Mouse (Mus musculus): Measurements from ENCODE around the gene Parva. TPM values are rescaled to one million over a fixed set of nuclear protein-coding genes. Genes with fewer than 3 reads are reported as not detected.

The Parva gene
- polyA plus RNA-seq, 1 experiment from 2014 or later: 107 TPM

DNA sequence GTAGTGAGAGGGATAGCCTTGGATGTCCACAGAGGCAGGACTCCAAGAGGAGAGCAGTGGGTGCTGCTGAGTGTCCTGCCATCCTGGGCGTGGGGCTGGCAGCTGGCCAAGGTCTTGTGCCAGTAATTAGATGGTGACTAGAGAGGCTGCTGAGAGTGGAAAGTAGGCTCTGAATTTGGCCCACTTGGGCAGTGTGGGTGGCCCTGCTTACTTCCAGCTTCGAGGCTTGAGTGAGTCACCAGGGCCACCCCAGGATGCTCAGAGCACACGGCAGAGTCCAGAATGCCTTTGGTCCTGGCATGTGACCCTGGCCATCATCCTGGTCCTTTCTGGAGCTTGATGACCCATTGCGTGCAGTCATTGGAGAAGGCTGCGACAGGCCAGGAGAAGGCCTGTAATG, 31.1 kb downstream of the Parva start:
- H3K4me1 ChIP-seq: peaks cover 72% of the 10 kb centered on the region
- 42% methylated on average over 5 of the region's 5 CpGs for WGBS
- H3K27ac ChIP-seq: peak overlapping the region; percentile 5; the same call in 1 of the 2 replicates
- H3K36me3 ChIP-seq: no peaks in the 10 kb centered on the region
- H3K27me3 ChIP-seq: no peaks in the 10 kb centered on the region
- no peaks in the 10 kb centered on the region for H3K9me3 ChIP-seq (replicated peaks)
- H3K4me3 ChIP-seq (replicated peaks): no peak overlapping the region
- no peak overlapping the region for H3K4me2 ChIP-seq
- no peak; the same call in 1 of the 2 replicates for ATAC-seq (replicated peaks; ENCODE audit: low FRiP score)
- H3K9ac ChIP-seq: no peak overlapping the region

- Histone ChIP-seq H3K27me3 (no peaks in the 10 kb centered on the region), H3K4me3 (replicated peaks) (no peak overlapping the region), H3K4me2 (0 out of 2 replicates have a peak overlapping the region, but pooled peaks have one; percentile 15), H3K9ac (no peak overlapping the region), H3K9me3 (replicated peaks) (no peaks in the 10 kb centered on the region), H3K36me3 (no peaks in the 10 kb centered on the region), H3K4me1 (peaks cover 65% of the 10 kb centered on the region), H3K27ac (peak overlapping the region; percentile 90)
- ATAC-seq (replicated peaks; ENCODE audit: low FRiP score): peak; percentile 55; the same call in 1 of the 2 replicates
- 2% methylated on average over 2 of the region's 2 CpGs for WGBS
Observed at GRCm38 (mm10) chr7:112463074-112463473, 35.8 kb downstream of the Parva start.

DNA sequence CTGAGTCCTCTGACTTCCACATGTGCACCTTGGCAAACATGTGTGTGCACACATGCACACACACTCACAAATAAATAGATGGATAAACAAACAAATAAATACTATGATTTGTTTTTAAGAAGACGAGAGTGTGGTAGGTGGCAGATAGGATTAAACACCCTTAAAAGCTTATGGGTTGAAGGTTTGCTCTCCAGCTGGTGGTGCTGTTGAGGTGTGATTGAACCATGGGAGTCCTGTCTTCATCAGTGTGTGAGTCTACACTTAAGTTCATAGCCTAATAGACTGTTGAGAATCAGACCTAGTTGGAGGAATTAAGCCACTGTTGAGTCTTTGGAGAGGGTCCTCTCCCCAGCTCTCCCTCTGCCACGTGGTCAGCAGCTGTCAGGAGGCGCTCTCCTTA, 38.6 kb downstream of the Parva start:
- WGBS: 73% methylated on average over 3 of the region's 3 CpGs
- Histone ChIP-seq H3K27me3 (no peaks in the 10 kb centered on the region), H3K9ac (no peak overlapping the region), H3K4me2 (no peak overlapping the region), H3K36me3 (no peaks in the 10 kb centered on the region), H3K9me3 (replicated peaks) (no peaks in the 10 kb centered on the region), H3K4me3 (replicated peaks) (no peak overlapping the region), H3K27ac (peak overlapping the region; percentile 90; the same call in 1 of the 2 replicates), H3K4me1 (peaks cover 63% of the 10 kb centered on the region)
- no peak for ATAC-seq (replicated peaks; ENCODE audit: low FRiP score)

DNA sequence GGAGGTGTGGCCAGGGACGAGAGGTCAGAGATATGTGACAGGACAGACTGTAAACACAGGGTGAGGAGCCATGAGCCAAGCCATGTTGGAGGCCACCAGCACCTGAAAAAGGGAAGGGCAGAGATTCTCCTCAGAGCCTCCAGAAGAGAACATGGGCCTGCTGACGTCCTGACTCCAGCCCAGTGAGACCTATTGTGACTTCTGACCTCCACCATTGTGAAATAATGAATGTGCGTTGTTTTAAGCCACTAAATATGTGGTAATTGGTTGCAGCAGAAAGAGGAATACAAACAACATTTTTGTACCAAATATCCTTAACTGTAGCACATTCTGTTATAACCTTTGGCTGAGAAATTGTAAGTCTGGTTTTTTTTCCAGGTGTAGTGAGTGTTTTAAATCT, 39.5 kb downstream of the Parva start:
- no peak overlapping the region for H3K4me3 ChIP-seq (replicated peaks)
- no peaks in the 10 kb centered on the region for H3K36me3 ChIP-seq
- peak overlapping the region; percentile 90 for H3K27ac ChIP-seq
- WGBS: 61% methylated on average over 3 of the region's 3 CpGs
- ATAC-seq (replicated peaks; ENCODE audit: low FRiP score): no peak
- peaks cover 65% of the 10 kb centered on the region for H3K4me1 ChIP-seq
- H3K9me3 ChIP-seq (replicated peaks): no peaks in the 10 kb centered on the region
- H3K4me2 ChIP-seq: no peak overlapping the region
- no peak overlapping the region for H3K9ac ChIP-seq
- no peaks in the 10 kb centered on the region for H3K27me3 ChIP-seq

DNA sequence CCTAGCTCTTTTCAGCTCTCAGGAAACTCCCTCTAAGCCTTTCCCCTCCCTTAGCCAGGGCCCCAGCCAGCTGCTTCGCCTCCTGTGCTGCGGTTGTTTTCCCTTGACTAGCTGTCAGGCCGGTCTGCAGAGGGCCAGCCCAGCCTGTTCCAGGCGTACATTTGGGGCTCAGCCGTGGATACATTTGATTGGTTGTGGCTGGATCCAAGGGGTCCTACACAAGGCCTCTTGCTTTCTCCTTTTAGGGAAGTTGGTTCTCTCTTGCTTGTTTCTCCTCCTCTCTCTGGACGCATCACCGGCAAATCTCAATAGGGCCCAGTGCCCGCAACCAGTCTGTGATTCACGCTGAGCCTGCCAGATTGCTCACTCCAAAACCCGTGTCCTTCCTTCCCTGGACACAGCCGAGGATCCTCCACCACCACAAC, 40.4 kb downstream of the Parva start:
- Histone ChIP-seq H3K4me2 (no peak overlapping the region), H3K4me1 (peaks cover 62% of the 10 kb centered on the region), H3K9ac (no peak overlapping the region), H3K4me3 (replicated peaks) (no peak overlapping the region), H3K27me3 (no peaks in the 10 kb centered on the region), H3K36me3 (no peaks in the 10 kb centered on the region), H3K9me3 (replicated peaks) (no peaks in the 10 kb centered on the region), H3K27ac (peak overlapping the region; percentile 90)
- 17% methylated on average over 11 of the region's 11 CpGs for WGBS
- ATAC-seq (replicated peaks; ENCODE audit: low FRiP score): peak; percentile 93

- H3K27ac ChIP-seq: no peak overlapping the region
- ATAC-seq (replicated peaks; ENCODE audit: low FRiP score): no peak
- H3K4me2 ChIP-seq: no peak overlapping the region
- H3K9me3 ChIP-seq (replicated peaks): no peaks in the 10 kb centered on the region
- no peak overlapping the region for H3K4me3 ChIP-seq (replicated peaks)
- no peaks in the 10 kb centered on the region for H3K36me3 ChIP-seq
- WGBS: 42% methylated on average over 5 of the region's 5 CpGs
- no peaks in the 10 kb centered on the region for H3K27me3 ChIP-seq
- no peak overlapping the region for H3K9ac ChIP-seq
- peaks cover 59% of the 10 kb centered on the region for H3K4me1 ChIP-seq
Observed at GRCm38 (mm10) chr7:112469817-112470216, 42.5 kb downstream of the Parva start.

DNA sequence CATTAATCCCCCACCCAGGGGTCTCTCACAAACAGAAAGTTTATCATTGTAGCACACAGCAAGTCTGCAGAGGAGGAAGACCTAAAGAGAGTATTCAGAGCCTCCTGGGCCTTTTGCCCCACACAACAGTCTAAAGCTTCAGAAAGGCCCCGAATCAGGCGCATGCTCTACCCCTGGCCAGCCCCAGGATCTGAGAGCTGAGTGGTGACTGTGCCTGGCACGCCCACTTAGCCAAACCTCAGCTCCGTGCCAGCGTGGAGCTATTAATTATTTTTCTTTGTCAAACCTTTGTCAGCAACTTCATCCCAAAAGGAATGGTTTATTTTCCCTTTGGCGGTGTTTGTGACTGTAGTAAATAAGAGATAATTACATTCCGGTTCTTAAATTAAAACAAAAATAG, 44.0 kb downstream of the Parva start:
- 77% methylated on average over 7 of the region's 7 CpGs for WGBS
- H3K36me3 ChIP-seq: no peaks in the 10 kb centered on the region
- peaks cover 59% of the 10 kb centered on the region for H3K4me1 ChIP-seq
- H3K4me2 ChIP-seq: no peak overlapping the region
- H3K27ac ChIP-seq: no peak overlapping the region
- H3K27me3 ChIP-seq: no peaks in the 10 kb centered on the region
- H3K9ac ChIP-seq: no peak overlapping the region
- no peak overlapping the region for H3K4me3 ChIP-seq (replicated peaks)
- H3K9me3 ChIP-seq (replicated peaks): no peaks in the 10 kb centered on the region
- no peak for ATAC-seq (replicated peaks; ENCODE audit: low FRiP score)

DNA sequence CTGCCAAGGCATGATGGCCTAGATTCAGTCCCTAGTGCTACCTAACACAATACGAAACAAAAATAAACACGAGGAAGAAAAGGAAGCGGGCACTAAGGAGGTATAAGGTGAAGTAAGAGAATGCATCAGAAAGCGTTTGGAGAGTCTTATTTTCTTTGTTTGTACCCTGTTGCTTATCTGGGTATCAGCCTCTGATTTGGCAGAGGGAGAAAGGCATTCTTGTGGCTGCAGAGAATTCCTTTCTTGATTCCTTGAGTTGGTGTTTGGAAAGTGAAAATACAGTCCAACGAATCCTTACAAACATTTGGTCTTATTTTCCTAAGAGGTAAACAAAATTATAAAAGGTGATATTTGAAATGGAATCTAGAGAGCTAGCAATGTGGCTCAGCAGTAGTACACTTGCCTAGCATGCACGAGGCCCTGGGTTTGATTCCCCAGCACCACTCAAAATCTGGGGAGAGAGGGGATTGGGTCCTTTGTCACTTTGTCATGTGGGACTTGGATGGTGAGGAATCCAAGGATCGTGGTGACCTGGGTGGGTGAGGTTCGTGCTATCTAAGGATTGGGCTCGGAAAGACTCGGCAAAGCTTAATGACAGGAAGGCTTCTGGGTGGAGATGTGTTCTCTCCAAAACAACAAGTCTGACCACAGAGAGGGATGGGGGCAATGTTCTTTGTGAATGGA, 44.9 kb downstream of the Parva start:
- WGBS: 70% methylated on average over 10 of the region's 10 CpGs
- Histone ChIP-seq H3K4me2 (no peak overlapping the region), H3K9me3 (replicated peaks) (no peaks in the 10 kb centered on the region), H3K27ac (peak overlapping the region; percentile 1; the same call in 1 of the 2 replicates), H3K27me3 (no peaks in the 10 kb centered on the region), H3K9ac (no peak overlapping the region), H3K4me3 (replicated peaks) (no peak overlapping the region), H3K36me3 (no peaks in the 10 kb centered on the region), H3K4me1 (peaks cover 51% of the 10 kb centered on the region)
- no peak for ATAC-seq (replicated peaks; ENCODE audit: low FRiP score)

GRCm38 (mm10) chr7:112472708-112473281, 45.5 kb downstream of the Parva start:
- peak overlapping the region; percentile 1; the same call in 1 of the 2 replicates for H3K27ac ChIP-seq
- no peaks in the 10 kb centered on the region for H3K27me3 ChIP-seq

DNA sequence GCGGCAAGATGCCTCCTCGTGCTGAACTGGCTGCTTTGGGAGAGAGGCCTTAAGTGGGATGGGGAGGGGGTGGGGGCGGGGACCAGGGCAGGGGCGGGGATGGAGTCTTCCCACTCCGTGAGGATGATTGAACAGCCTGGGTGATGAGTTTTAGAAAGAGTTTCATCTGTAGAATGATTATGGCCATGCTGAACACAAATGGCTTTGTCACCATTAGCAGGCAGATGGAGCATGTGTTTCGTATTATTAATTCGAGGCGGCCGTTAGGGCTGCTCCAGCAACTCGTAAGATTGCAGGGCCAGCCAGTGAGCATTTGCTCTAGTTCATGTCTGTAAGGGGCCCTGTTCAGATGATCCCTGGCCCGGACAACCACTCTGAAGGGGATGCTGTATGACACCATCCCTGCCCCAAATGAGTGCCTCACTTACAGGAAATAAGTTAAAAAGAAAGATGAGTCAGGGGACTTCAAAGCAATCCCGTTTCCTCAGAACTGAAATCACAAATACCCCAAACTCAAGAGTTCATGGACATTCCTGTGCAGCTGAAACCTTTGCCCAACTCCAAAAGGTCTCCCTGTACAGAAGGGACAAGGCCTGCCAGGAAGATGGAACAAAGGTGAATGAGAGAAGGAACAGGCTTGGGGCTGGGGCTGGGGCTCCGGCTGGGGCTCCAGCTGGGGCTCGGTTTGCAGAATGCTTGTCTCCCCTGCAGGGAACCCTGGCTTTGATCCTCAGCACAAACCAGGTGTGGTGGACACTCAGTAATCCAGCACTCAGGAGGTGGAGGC, 46.5 kb downstream of the Parva start:
- WGBS: 22% methylated on average over 14 of the region's 14 CpGs
- Histone ChIP-seq H3K9ac (no peak overlapping the region), H3K27ac (peak overlapping the region; percentile 73), H3K36me3 (no peaks in the 10 kb centered on the region), H3K4me2 (no peak overlapping the region), H3K27me3 (no peaks in the 10 kb centered on the region), H3K9me3 (replicated peaks) (no peaks in the 10 kb centered on the region), H3K4me1 (peaks cover 46% of the 10 kb centered on the region), H3K4me3 (replicated peaks) (no peak overlapping the region)
- peak; percentile 48; the same call in 1 of the 2 replicates for ATAC-seq (replicated peaks; ENCODE audit: low FRiP score)

More at GRCm38 (mm10) chr7:112472708-112473281, 45.5 kb downstream of the Parva start:
- 57% methylated on average over 9 of the region's 9 CpGs for WGBS
- Histone ChIP-seq H3K9ac (no peak overlapping the region), H3K4me3 (replicated peaks) (no peak overlapping the region), H3K4me2 (no peak overlapping the region), H3K36me3 (no peaks in the 10 kb centered on the region), H3K9me3 (replicated peaks) (no peaks in the 10 kb centered on the region), H3K4me1 (peaks cover 45% of the 10 kb centered on the region)
- 0 out of 2 replicates have a peak, but pooled peaks have one; percentile 35 for ATAC-seq (replicated peaks; ENCODE audit: low FRiP score)

- H3K27me3 ChIP-seq: no peaks in the 10 kb centered on the region
- H3K9ac ChIP-seq: no peak overlapping the region
- WGBS: 37% methylated on average over 6 of the region's 6 CpGs
- H3K9me3 ChIP-seq (replicated peaks): no peaks in the 10 kb centered on the region
- no peaks in the 10 kb centered on the region for H3K36me3 ChIP-seq
- H3K4me3 ChIP-seq (replicated peaks): no peak overlapping the region
- H3K4me2 ChIP-seq: no peak overlapping the region
- H3K4me1 ChIP-seq: peaks cover 47% of the 10 kb centered on the region
- peak overlapping the region; percentile 83 for H3K27ac ChIP-seq
- peak; percentile 66 for ATAC-seq (replicated peaks; ENCODE audit: low FRiP score)
Observed at GRCm38 (mm10) chr7:112479116-112479515, 51.8 kb downstream of the Parva start.

DNA sequence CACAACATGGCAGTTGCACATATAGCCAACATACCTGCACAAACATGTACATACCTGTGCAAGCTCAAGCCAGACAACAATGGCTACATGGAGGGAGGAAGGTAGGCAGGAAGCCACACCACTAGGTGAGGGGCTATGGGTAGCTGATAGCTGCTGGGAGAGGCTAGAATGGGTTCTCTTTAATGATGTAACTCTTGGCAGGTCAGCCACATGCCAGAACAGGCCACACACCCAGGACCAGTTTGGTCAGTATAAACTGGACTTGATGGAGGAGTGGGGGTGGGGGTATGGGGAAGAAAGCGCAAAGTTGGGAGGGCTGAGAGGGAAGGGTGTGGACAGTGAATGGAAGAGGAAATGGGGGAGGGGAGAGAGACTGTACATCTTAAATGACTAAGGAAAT, 53.7 kb downstream of the Parva start:
- H3K9me3 ChIP-seq (replicated peaks): no peaks in the 10 kb centered on the region
- H3K9ac ChIP-seq: no peak overlapping the region
- peaks cover 44% of the 10 kb centered on the region for H3K4me1 ChIP-seq
- 65% methylated on average over 1 of the region's 1 CpGs for WGBS
- no peaks in the 10 kb centered on the region for H3K36me3 ChIP-seq
- no peaks in the 10 kb centered on the region for H3K27me3 ChIP-seq
- H3K4me2 ChIP-seq: no peak overlapping the region
- ATAC-seq (replicated peaks; ENCODE audit: low FRiP score): no peak; the same call in 1 of the 2 replicates
- H3K4me3 ChIP-seq (replicated peaks): no peak overlapping the region
- no peak overlapping the region for H3K27ac ChIP-seq

Data from kidney, embryonic 15.5 days (tissue).